Mouse (Mus musculus): ENCODE measurements around the gene Dot1l. TPM values are rescaled to one million over a fixed set of nuclear protein-coding genes. Genes with fewer than 3 reads are reported as not detected.
A peak's percentile ranks its signal among the peaks of the same experiment; 100 is the strongest.

The Dot1l gene
- total and polyA plus RNA-seq, 3 experiments = 3.3 to 43.8 (median 13.3) TPM

DNA sequence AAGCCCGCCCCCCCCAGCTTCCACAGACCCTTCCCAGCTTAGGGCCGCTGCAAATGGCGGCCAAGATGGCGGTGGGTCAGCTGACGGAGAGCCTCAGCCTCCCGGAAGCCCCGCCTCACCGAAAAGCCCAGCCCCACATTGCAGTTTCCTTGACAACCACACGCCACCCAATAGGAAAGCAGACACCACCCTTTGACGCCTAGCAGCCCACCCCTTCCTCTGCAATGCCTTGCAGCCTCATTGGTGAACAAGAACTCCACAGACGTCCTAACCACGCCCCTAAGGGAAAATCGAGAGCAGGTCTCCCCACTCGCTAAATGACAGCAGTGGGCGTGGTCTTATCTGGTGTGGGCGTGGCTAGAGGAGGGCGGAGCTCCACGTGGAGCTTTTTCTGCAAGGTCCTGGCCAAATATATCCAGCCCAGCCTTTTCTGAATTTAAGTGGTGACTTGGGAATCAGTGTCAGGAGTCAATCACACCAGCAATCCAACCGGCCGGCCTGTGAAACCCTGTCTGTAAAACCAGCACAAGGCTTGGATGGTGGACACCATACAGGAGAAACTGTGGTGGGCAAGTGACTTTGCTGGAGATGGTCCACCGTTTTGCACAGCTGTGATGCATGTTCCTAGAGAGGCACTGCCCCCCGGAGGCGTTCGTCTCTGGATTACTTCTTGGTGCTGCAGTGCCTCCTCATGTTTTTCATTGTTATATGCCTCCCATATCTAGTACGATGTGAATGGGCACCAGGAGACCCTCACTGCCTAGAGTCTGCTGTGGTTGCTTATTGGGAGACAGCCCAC, 12.6 kb upstream of the Dot1l start, which contains the start of gene Ap3d1:
Gene Ap3d1 (minus strand): TSS at position 85 of the 799 bp plus-strand sequence.
- dilution Hi-C loops (cut with MboI; ENCODE audit: extremely low pct_ligation_motif_present, extremely low pct_unique_long_range_greater_than_20kb, low sequenced_read_pairs) (no loop called here), in situ Hi-C loops (cut with MboI; ENCODE audit: low pct_ligation_motif_present, low pct_unique_long_range_greater_than_20kb, low sequenced_read_pairs) (no loop called here)
- Histone ChIP-seq H3K27me3 (replicated peaks) (no peaks in the 10 kb centered on the region), H3K9ac (ENCODE audit: insufficient read depth, low read depth) (peak within 1 kb of the TSS; percentile 93), H3K4me3 (replicated peaks in 1 of 3; ENCODE audit: low read depth in 2 of 3, low read length in 2 of 3, poor library complexity in 1 of 3) (peak within 1 kb of the TSS; percentile 72 to 97 (median 89)), H3K9me3 (replicated peaks; ENCODE audit: low read length) (no peaks in the 10 kb centered on the region), H3K4me1 (ENCODE audit: control insufficient read depth in 1 of 2, insufficient read depth in 2 of 2) (peaks cover 11 to 43% of the 10 kb centered on the region in 2 experiments), H3K4me2 (ENCODE audit: insufficient read depth, low read depth, poor library complexity, severe bottlenecking) (peak within 1 kb of the TSS; percentile 64), H3K79me2 (replicated peaks; ENCODE audit: control insufficient read depth, extremely low read depth, insufficient read depth, poor library complexity, severe bottlenecking) (peaks cover 45% of the 10 kb centered on the region), H3K36me3 (replicated peaks in 1 of 2; ENCODE audit: control insufficient read depth in 1 of 2, insufficient read depth in 1 of 2, low read length in 1 of 2) (peaks cover 0 to 16% of the 10 kb centered on the region in 2 experiments), H3K27ac (ENCODE audit: insufficient read depth, low read depth) (peak within 1 kb of the TSS; percentile 9; the same call in 1 of the 2 replicates)
- peak; percentile 100 for DNase-seq (ENCODE audit: extremely low read depth)
- TF ChIP-seq USF1 (IDR thresholded peaks at IDR 0.05; ENCODE audit: low read depth, low read length) (peak; percentile 85), RAD21 (IDR thresholded peaks at IDR 0.05; ENCODE audit: low read depth, low read length) (peak; percentile 24), MAZ (IDR thresholded peaks at IDR 0.05; ENCODE audit: low read depth, low read length) (peak; percentile 24; the same call in 1 of the 2 replicates), CTCF (conservative IDR thresholded peaks at IDR 0.05 in 1 of 2, IDR thresholded peaks at IDR 0.05 in 1 of 2; ENCODE audit: low read depth in 2 of 2, low read length in 2 of 2) (peak in 1 of 2 experiments; percentile 43; a peak in 2 of 4 replicates), USF2 (conservative IDR thresholded peaks at IDR 0.05; ENCODE audit: low read depth, low read length) (peak; percentile 73), NRF1 (IDR thresholded peaks at IDR 0.05; ENCODE audit: low read depth, low read length) (peak; percentile 79), SIN3A (IDR thresholded peaks at IDR 0.05; ENCODE audit: low read length) (peak; percentile 76), E2F4 (IDR thresholded peaks at IDR 0.05; ENCODE audit: insufficient replicate concordance, low read depth, low read length) (no peak), TBP (conservative IDR thresholded peaks at IDR 0.05; ENCODE audit: low read depth, low read length) (peak; percentile 62; the same call in 1 of the 2 replicates), BHLHE40 (IDR thresholded peaks at IDR 0.05; ENCODE audit: low read depth, low read length) (no peak), MXI1 (IDR thresholded peaks at IDR 0.05; ENCODE audit: low read depth, low read length) (peak; percentile 99), NELFE (IDR thresholded peaks at IDR 0.05; ENCODE audit: low read depth, low read length) (peak; percentile 47; the same call in 1 of the 2 replicates), POLR2A (IDR thresholded peaks at IDR 0.05; ENCODE audit: low read depth, low read length) (peak; percentile 74), KAT2A (IDR thresholded peaks at IDR 0.05; ENCODE audit: insufficient replicate concordance, low read length) (no peak), EP300 (IDR thresholded peaks at IDR 0.05; ENCODE audit: low read length) (no peak), IRF4 (IDR thresholded peaks at IDR 0.05; ENCODE audit: low read depth, low read length) (peak; percentile 33; the same call in 1 of the 2 replicates), HCFC1 (IDR thresholded peaks at IDR 0.05; ENCODE audit: low read depth, low read length) (peak; percentile 75), MEF2A (IDR thresholded peaks at IDR 0.05; ENCODE audit: borderline replicate concordance, low read depth, low read length) (0 out of 2 replicates have a peak, but pooled peaks have one; percentile 14), ELF1 (IDR thresholded peaks at IDR 0.05; ENCODE audit: low read depth, low read length) (peak; percentile 94), JUND (conservative IDR thresholded peaks at IDR 0.05; ENCODE audit: low read depth, low read length) (0 out of 2 replicates have a peak, but pooled peaks have one; percentile 19), MYC (IDR thresholded peaks at IDR 0.05; ENCODE audit: low read depth, low read length) (peak; percentile 92), MAX (IDR thresholded peaks at IDR 0.05; ENCODE audit: low read length) (peak; percentile 91), CHD1 (IDR thresholded peaks at IDR 0.05; ENCODE audit: low read depth, low read length) (no peak), ETS1 (conservative IDR thresholded peaks at IDR 0.05; ENCODE audit: low read depth, low read length) (no peak)
